Mouse (Mus musculus): ENCODE data around the gene Ceacam9. TPM values are rescaled to one million over a fixed set of nuclear protein-coding genes. Genes with fewer than 3 reads are reported as not detected.

Ceacam9 gene
- polyA plus RNA-seq, 1 experiment from 2014 or later: not detected

GRCm38 (mm10) chr7:16745373-16745772 is 23.6 kb downstream of the Ceacam9 start:
- H3K27me3 ChIP-seq: no peaks in the 10 kb centered on the region
- H3K9me3 ChIP-seq: no peaks in the 10 kb centered on the region
- no peak overlapping the region for H3K4me3 ChIP-seq
- peaks cover 77% of the 10 kb centered on the region for H3K36me3 ChIP-seq
- ATAC-seq (ENCODE audit: insufficient number of reproducible peaks, insufficient read depth, low FRiP score, low TSS enrichment, low read depth): no peak
- 0 out of 2 replicates have a peak, but pooled peaks cover 3% of the 10 kb centered on the region for H3K4me1 ChIP-seq
- H3K9ac ChIP-seq: no peak overlapping the region
- no peak overlapping the region for H3K27ac ChIP-seq
- H3K4me2 ChIP-seq: no peak overlapping the region
- WGBS: 90% methylated on average over 4 of the region's 4 CpGs

GRCm38 (mm10) chr7:16746093-16746492 is 24.4 kb downstream of the Ceacam9 start:
- no peak for ATAC-seq (ENCODE audit: insufficient number of reproducible peaks, insufficient read depth, low FRiP score, low TSS enrichment, low read depth)
- WGBS: 55% methylated on average over 3 of the region's 3 CpGs
- Histone ChIP-seq H3K27me3 (no peaks in the 10 kb centered on the region), H3K36me3 (peaks cover 77% of the 10 kb centered on the region), H3K4me2 (no peak overlapping the region), H3K4me1 (no peaks in the 10 kb centered on the region), H3K4me3 (no peak overlapping the region), H3K27ac (no peak overlapping the region), H3K9me3 (no peaks in the 10 kb centered on the region), H3K9ac (no peak overlapping the region)

GRCm38 (mm10) chr7:16747656-16748055 is 25.9 kb downstream of the Ceacam9 start:
- H3K4me1 ChIP-seq: no peaks in the 10 kb centered on the region
- no peak overlapping the region for H3K27ac ChIP-seq
- no peaks in the 10 kb centered on the region for H3K9me3 ChIP-seq
- 92% methylated on average over 6 of the region's 6 CpGs for WGBS
- H3K36me3 ChIP-seq: peaks cover 66% of the 10 kb centered on the region
- H3K9ac ChIP-seq: no peak overlapping the region
- no peak for ATAC-seq (ENCODE audit: insufficient number of reproducible peaks, insufficient read depth, low FRiP score, low TSS enrichment, low read depth)
- H3K27me3 ChIP-seq: no peaks in the 10 kb centered on the region
- H3K4me2 ChIP-seq: no peak overlapping the region
- no peak overlapping the region for H3K4me3 ChIP-seq

- Histone ChIP-seq H3K9ac (no peak overlapping the region), H3K9me3 (no peaks in the 10 kb centered on the region), H3K36me3 (peaks cover 30% of the 10 kb centered on the region), H3K27ac (no peak overlapping the region), H3K4me3 (no peak overlapping the region), H3K27me3 (no peaks in the 10 kb centered on the region), H3K4me2 (no peak overlapping the region), H3K4me1 (no peaks in the 10 kb centered on the region)
- 84% methylated on average over 12 of the region's 12 CpGs for WGBS
- no peak; the same call in 1 of the 2 replicates for ATAC-seq (ENCODE audit: insufficient number of reproducible peaks, insufficient read depth, low FRiP score, low TSS enrichment, low read depth)
These were observed 30.3 kb downstream of the Ceacam9 start for GRCm38 (mm10) chr7:16752016-16752415.

GRCm38 (mm10) chr7:16755362-16756017 is 33.8 kb downstream of the Ceacam9 start:
- Histone ChIP-seq H3K9me3 (no peaks in the 10 kb centered on the region), H3K27me3 (no peaks in the 10 kb centered on the region), H3K4me3 (no peak overlapping the region), H3K9ac (no peak overlapping the region), H3K4me1 (peaks cover 4% of the 10 kb centered on the region; the same call in 1 of the 2 replicates), H3K27ac (no peak overlapping the region), H3K36me3 (no peaks in the 10 kb centered on the region), H3K4me2 (no peak overlapping the region)
- no peak for ATAC-seq (ENCODE audit: insufficient number of reproducible peaks, insufficient read depth, low FRiP score, low TSS enrichment, low read depth)
- WGBS: 66% methylated on average over 17 of the region's 17 CpGs

GRCm38 (mm10) chr7:16758872-16759574 is 37.3 kb downstream of the Ceacam9 start:
- H3K36me3 ChIP-seq: no peaks in the 10 kb centered on the region
- H3K9ac ChIP-seq: no peak overlapping the region
- no peak for ATAC-seq (ENCODE audit: insufficient number of reproducible peaks, insufficient read depth, low FRiP score, low TSS enrichment, low read depth)
- no peaks in the 10 kb centered on the region for H3K27me3 ChIP-seq
- H3K4me2 ChIP-seq: no peak overlapping the region
- peaks cover 13% of the 10 kb centered on the region for H3K4me1 ChIP-seq
- WGBS: 80% methylated on average over 11 of the region's 11 CpGs
- no peak overlapping the region for H3K27ac ChIP-seq
- H3K4me3 ChIP-seq: no peak overlapping the region
- no peaks in the 10 kb centered on the region for H3K9me3 ChIP-seq

- Histone ChIP-seq H3K27me3 (no peaks in the 10 kb centered on the region), H3K9me3 (no peaks in the 10 kb centered on the region), H3K9ac (no peak overlapping the region), H3K36me3 (no peaks in the 10 kb centered on the region), H3K4me1 (peaks cover 13% of the 10 kb centered on the region), H3K27ac (no peak overlapping the region), H3K4me3 (no peak overlapping the region), H3K4me2 (no peak overlapping the region)
- WGBS: 17% methylated on average over 8 of the region's 8 CpGs
- ATAC-seq (ENCODE audit: insufficient number of reproducible peaks, insufficient read depth, low FRiP score, low TSS enrichment, low read depth): no peak
These were observed 38.6 kb downstream of the Ceacam9 start for GRCm38 (mm10) chr7:16760292-16760691.

- Histone ChIP-seq H3K36me3 (no peaks in the 10 kb centered on the region), H3K27ac (no peak overlapping the region), H3K9ac (no peak overlapping the region)
These were observed 39.3 kb downstream of the Ceacam9 start for GRCm38 (mm10) chr7:16761005-16761481.

GRCm38 (mm10) chr7:16761630-16762029 is 39.9 kb downstream of the Ceacam9 start:
- no peak overlapping the region for H3K9ac ChIP-seq
- peaks cover 16% of the 10 kb centered on the region for H3K4me1 ChIP-seq
- no peak overlapping the region for H3K27ac ChIP-seq
- no peaks in the 10 kb centered on the region for H3K36me3 ChIP-seq
- H3K9me3 ChIP-seq: no peaks in the 10 kb centered on the region
- H3K27me3 ChIP-seq: no peaks in the 10 kb centered on the region
- 37% methylated on average over 5 of the region's 5 CpGs for WGBS
- ATAC-seq (ENCODE audit: insufficient number of reproducible peaks, insufficient read depth, low FRiP score, low TSS enrichment, low read depth): no peak
- H3K4me3 ChIP-seq: no peak overlapping the region
- H3K4me2 ChIP-seq: no peak overlapping the region

More at GRCm38 (mm10) chr7:16761005-16761481, 39.3 kb downstream of the Ceacam9 start:
- H3K9me3 ChIP-seq: no peaks in the 10 kb centered on the region
- peaks cover 13% of the 10 kb centered on the region for H3K4me1 ChIP-seq
- WGBS: 32% methylated on average over 10 of the region's 10 CpGs
- H3K4me3 ChIP-seq: no peak overlapping the region
- no peak overlapping the region for H3K4me2 ChIP-seq
- H3K27me3 ChIP-seq: no peaks in the 10 kb centered on the region
- no peak for ATAC-seq (ENCODE audit: insufficient number of reproducible peaks, insufficient read depth, low FRiP score, low TSS enrichment, low read depth)

- Histone ChIP-seq H3K4me2 (no peak overlapping the region), H3K9ac (no peak overlapping the region), H3K36me3 (no peaks in the 10 kb centered on the region), H3K9me3 (no peaks in the 10 kb centered on the region), H3K27me3 (no peaks in the 10 kb centered on the region), H3K27ac (no peak overlapping the region), H3K4me1 (peaks cover 16% of the 10 kb centered on the region), H3K4me3 (no peak overlapping the region)
- ATAC-seq (ENCODE audit: insufficient number of reproducible peaks, insufficient read depth, low FRiP score, low TSS enrichment, low read depth): no peak
- 86% methylated on average over 7 of the region's 7 CpGs for WGBS
These were observed 41.9 kb downstream of the Ceacam9 start for GRCm38 (mm10) chr7:16763463-16764218.

- Histone ChIP-seq H3K9ac (no peak overlapping the region), H3K4me2 (no peak overlapping the region), H3K27ac (no peak overlapping the region), H3K27me3 (no peaks in the 10 kb centered on the region), H3K4me3 (no peak overlapping the region), H3K9me3 (no peaks in the 10 kb centered on the region), H3K36me3 (no peaks in the 10 kb centered on the region), H3K4me1 (peaks cover 7% of the 10 kb centered on the region)
- WGBS: 32% methylated on average over 2 of the region's 2 CpGs
- ATAC-seq (ENCODE audit: insufficient number of reproducible peaks, insufficient read depth, low FRiP score, low TSS enrichment, low read depth): no peak
These were observed 44.7 kb downstream of the Ceacam9 start for GRCm38 (mm10) chr7:16766443-16766842.
